Mouse (Mus musculus) large intestine, adult 2 months (tissue): Measurements from ENCODE around the gene Magi2. TPM values are rescaled to one million over a fixed set of nuclear protein-coding genes. Genes with fewer than 3 reads are reported as not detected.
"Not testable (repeated sequence)": the region's sequence is repeated elsewhere in the genome, so short reads cannot be mapped to it uniquely, and the experiment has no call there.

Source experiments
- DNase-seq: peaks from one replicate; pipeline ENCODE4 v3.0.0-alpha.2; 2012; ENCODE audit warnings: low read depth, low spot score
- WGBS: fragments of 180-500 bp; shearing (Covaris S2); methylation state at CpG from one replicate; pipeline ENCODE4 v1.1.7; 2018; 5-methylcytosine and 5-hydroxymethylcytosine counted together
- polyA plus RNA-seq: library from polyadenylated mRNA; depleted of rRNA; stranded (reverse); fragments of >200 nt; gene quantifications from 2 replicates; pipeline ENCODE4 v1.2.3, GENCODE M21; 2012

Magi2 gene
- polyA plus RNA-seq, 1 experiment = 0.21 TPM

- WGBS = 35% methylated on average over 4 of the region's 4 CpGs
- DNase-seq = no peak
Measured at GRCm38 (mm10) chr5:20446471-20447174, 1219.8 kb downstream of the Magi2 start.

- 75% methylated on average over 3 of the region's 3 CpGs for WGBS
- DNase-seq = no peak
Measured at GRCm38 (mm10) chr5:20456106-20456505, 1229.3 kb downstream of the Magi2 start.

- 68% methylated on average over 7 of the region's 7 CpGs for WGBS
- no peak for DNase-seq
Measured at GRCm38 (mm10) chr5:20457742-20458510, 1231.1 kb downstream of the Magi2 start.

- 57% methylated on average over 2 of the region's 2 CpGs for WGBS
- no peak for DNase-seq
Measured at GRCm38 (mm10) chr5:20461709-20462108, 1234.9 kb downstream of the Magi2 start.

GRCm38 (mm10) chr5:20462376-20462775 is 1235.5 kb downstream of the Magi2 start:
- no peak for DNase-seq
- WGBS = 90% methylated on average over 2 of the region's 2 CpGs

GRCm38 (mm10) chr5:20469721-20470120 is 1242.9 kb downstream of the Magi2 start:
- no peak for DNase-seq
- 84% methylated on average over 3 of the region's 3 CpGs for WGBS

GRCm38 (mm10) chr5:20470466-20470865 is 1243.6 kb downstream of the Magi2 start:
- DNase-seq = no peak

GRCm38 (mm10) chr5:20484505-20484904 is 1257.7 kb downstream of the Magi2 start:
- 85% methylated on average over 7 of the region's 7 CpGs for WGBS
- DNase-seq = no peak

GRCm38 (mm10) chr5:20491911-20492310 is 1265.1 kb downstream of the Magi2 start:
- WGBS = 65% methylated on average over 2 of the region's 2 CpGs
- no peak for DNase-seq

GRCm38 (mm10) chr5:20492679-20493078 is 1265.8 kb downstream of the Magi2 start:
- WGBS = 86% methylated on average over 7 of the region's 7 CpGs
- DNase-seq = no peak

- WGBS = 63% methylated on average over 6 of the region's 6 CpGs
- DNase-seq = no peak
Measured at GRCm38 (mm10) chr5:20494010-20494409, 1267.2 kb downstream of the Magi2 start.

GRCm38 (mm10) chr5:20496924-20497323 is 1270.1 kb downstream of the Magi2 start:
- 59% methylated on average over 8 of the region's 8 CpGs for WGBS
- DNase-seq = no peak

GRCm38 (mm10) chr5:20499031-20499600 is 1272.3 kb downstream of the Magi2 start:
- WGBS = 55% methylated on average over 9 of the region's 9 CpGs
- DNase-seq = no peak

GRCm38 (mm10) chr5:20508609-20509008 is 1281.8 kb downstream of the Magi2 start:
- WGBS = 76% methylated on average over 5 of the region's 5 CpGs
- no peak for DNase-seq

- WGBS = 22% methylated on average over 6 of the region's 6 CpGs
- peak; percentile 16 for DNase-seq
Measured at GRCm38 (mm10) chr5:20509606-20510005, 1282.8 kb downstream of the Magi2 start.

GRCm38 (mm10) chr5:20512377-20513126 is 1285.7 kb downstream of the Magi2 start:
- peak; percentile 8 for DNase-seq
- whole genome bisulfite sequencing = 14% methylated on average over 16 of the region's 16 CpGs

- 73% methylated on average over 9 of the region's 9 CpGs for WGBS
- no peak for DNase-seq
Measured at GRCm38 (mm10) chr5:20521639-20522038, 1294.8 kb downstream of the Magi2 start.

- DNase-seq = no peak
- 98% methylated on average over 13 of the region's 13 CpGs for WGBS
Measured at GRCm38 (mm10) chr5:20522047-20522446, 1295.2 kb downstream of the Magi2 start.

- DNase-seq = no peak
Measured at GRCm38 (mm10) chr5:20523776-20524175, 1296.9 kb downstream of the Magi2 start.

GRCm38 (mm10) chr5:20526588-20526987 is 1299.8 kb downstream of the Magi2 start:
- DNase-seq = not testable (repeated sequence)
- 81% methylated on average over 3 of the region's 4 CpGs for WGBS
